Mouse (Mus musculus): ENCODE results near the gene Ccdc184. TPM values are rescaled to one million over a fixed set of nuclear protein-coding genes. Genes with fewer than 3 reads are reported as not detected.

The Ccdc184 gene
- polyA plus RNA-seq (2015; fragmentation: Nextera tagmentation; extraction: Ambion mirVana) = 0.20 and 0.40 TPM in 2 replicates

GRCm38 (mm10) chr15:98166963-98167644 lies at the start of gene Ccdc184:
Ccdc184 (plus strand) TSS chr15:98167158.
- Histone ChIP-seq H3K4me3 (peak within 1 kb of the TSS; percentile 44), H3K27ac (no peak within 1 kb of the TSS)

DNA sequence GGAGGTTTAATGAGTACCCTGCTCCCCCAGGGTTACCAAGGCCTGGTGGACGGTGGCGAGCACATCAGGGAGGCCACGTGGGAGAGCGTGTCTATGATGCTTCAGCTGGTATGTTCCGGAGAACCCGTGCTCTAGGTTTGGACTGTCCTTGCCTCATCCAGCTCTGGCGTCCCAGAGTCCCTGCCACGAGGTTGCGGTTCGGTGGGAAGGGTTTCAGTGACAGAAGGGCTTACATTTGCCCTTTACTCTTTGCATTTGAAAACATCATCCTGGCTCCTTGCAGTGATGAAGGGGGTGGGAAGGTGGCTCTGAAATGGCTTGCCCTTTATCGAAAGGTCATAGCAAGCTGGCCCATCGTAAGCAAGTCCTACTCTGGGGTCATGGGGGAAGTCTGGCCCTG lies 47.6 kb upstream of the Ccdc184 start:
- Histone ChIP-seq H3K4me1 (no peaks in the 10 kb centered on the region), H3K27ac (no peak overlapping the region), H3K27me3 (no peaks in the 10 kb centered on the region), H3K4me2 (no peak overlapping the region), H3K9ac (no peak overlapping the region), H3K9me3 (no peaks in the 10 kb centered on the region), H3K36me3 (peaks cover 90% of the 10 kb centered on the region), H3K4me3 (no peak overlapping the region)
- 83% methylated on average over 12 of the region's 12 CpGs for WGBS
- no peak for ATAC-seq (ENCODE audit: insufficient number of reproducible peaks, low FRiP score, low TSS enrichment, low read depth)

More at GRCm38 (mm10) chr15:98166963-98167644, at the start of gene Ccdc184:
- H3K9me3 ChIP-seq = no peaks in the 10 kb centered on the region
- peaks cover 14% of the 10 kb centered on the region for H3K4me1 ChIP-seq
- H3K9ac ChIP-seq = 0 out of 2 replicates have a peak within 1 kb of the TSS, but pooled peaks have one; percentile 4
- no peak for ATAC-seq (ENCODE audit: insufficient number of reproducible peaks, low FRiP score, low TSS enrichment, low read depth)
- peak within 1 kb of the TSS; percentile 81 for H3K4me2 ChIP-seq
- H3K36me3 ChIP-seq = no peaks in the 10 kb centered on the region
- peaks cover 65% of the 10 kb centered on the region for H3K27me3 ChIP-seq
- WGBS = 2% methylated on average over 17 of the region's 18 CpGs

DNA sequence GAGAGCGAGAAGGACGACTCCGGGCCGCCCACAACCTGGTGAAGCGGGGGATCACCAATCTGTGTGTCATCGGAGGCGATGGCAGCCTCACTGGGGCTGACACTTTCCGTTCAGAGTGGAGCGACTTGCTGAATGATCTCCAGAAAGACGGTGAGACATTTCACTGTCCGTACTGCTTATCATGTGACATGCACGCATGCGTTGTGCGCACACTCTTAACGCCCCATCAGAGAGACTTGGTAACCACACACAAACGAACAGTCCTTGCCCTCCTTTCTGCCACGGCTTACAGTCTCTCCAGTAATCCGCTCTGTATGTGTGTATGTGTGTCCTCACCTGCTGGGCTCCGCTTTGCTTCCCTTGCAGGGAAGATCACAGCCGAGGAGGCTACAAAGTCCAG lies 46.1 kb upstream of the Ccdc184 start:
- H3K4me2 ChIP-seq = no peak overlapping the region
- H3K36me3 ChIP-seq = peaks cover 93% of the 10 kb centered on the region
- H3K9me3 ChIP-seq = no peaks in the 10 kb centered on the region
- H3K4me1 ChIP-seq = no peaks in the 10 kb centered on the region
- H3K27me3 ChIP-seq = no peaks in the 10 kb centered on the region
- no peak for ATAC-seq (ENCODE audit: insufficient number of reproducible peaks, low FRiP score, low TSS enrichment, low read depth)
- WGBS = 91% methylated on average over 20 of the region's 20 CpGs
- no peak overlapping the region for H3K27ac ChIP-seq
- no peak overlapping the region for H3K9ac ChIP-seq
- no peak overlapping the region for H3K4me3 ChIP-seq

DNA sequence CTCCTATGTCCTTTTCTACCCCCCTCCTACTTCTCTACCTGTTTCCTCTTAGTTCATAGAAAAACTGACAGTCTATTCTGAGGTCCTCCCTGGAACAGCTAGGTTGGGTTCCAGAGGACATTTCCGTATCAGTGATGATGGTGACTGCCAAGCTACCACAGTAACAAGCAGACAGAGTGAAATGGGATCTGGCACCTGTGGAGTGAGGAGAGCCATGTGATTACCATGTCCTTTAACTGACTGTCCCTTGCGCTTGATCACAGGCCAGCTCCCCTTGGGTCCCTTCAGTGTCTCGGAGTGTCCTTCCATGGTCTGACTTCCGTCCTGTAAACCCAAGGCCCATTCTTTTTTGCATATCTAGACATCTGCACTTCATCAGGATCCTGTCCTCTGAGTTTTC lies 36.0 kb upstream of the Ccdc184 start:
- Histone ChIP-seq H3K9me3 (no peaks in the 10 kb centered on the region), H3K4me1 (no peaks in the 10 kb centered on the region), H3K9ac (no peak overlapping the region), H3K4me3 (no peak overlapping the region), H3K36me3 (peaks cover 95% of the 10 kb centered on the region), H3K27me3 (no peaks in the 10 kb centered on the region), H3K4me2 (no peak overlapping the region), H3K27ac (no peak overlapping the region)
- WGBS = 87% methylated on average over 4 of the region's 4 CpGs
- ATAC-seq (ENCODE audit: insufficient number of reproducible peaks, low FRiP score, low TSS enrichment, low read depth) = no peak

GRCm38 (mm10) chr15:98131451-98131850 lies 35.5 kb upstream of the Ccdc184 start:
- no peak overlapping the region for H3K4me3 ChIP-seq
- no peak overlapping the region for H3K27ac ChIP-seq
- H3K9me3 ChIP-seq = no peaks in the 10 kb centered on the region
- H3K36me3 ChIP-seq = peaks cover 95% of the 10 kb centered on the region
- H3K9ac ChIP-seq = no peak overlapping the region
- no peaks in the 10 kb centered on the region for H3K27me3 ChIP-seq
- no peaks in the 10 kb centered on the region for H3K4me1 ChIP-seq
- H3K4me2 ChIP-seq = no peak overlapping the region
- WGBS = 89% methylated on average over 7 of the region's 7 CpGs
- no peak for ATAC-seq (ENCODE audit: insufficient number of reproducible peaks, low FRiP score, low TSS enrichment, low read depth)

DNA sequence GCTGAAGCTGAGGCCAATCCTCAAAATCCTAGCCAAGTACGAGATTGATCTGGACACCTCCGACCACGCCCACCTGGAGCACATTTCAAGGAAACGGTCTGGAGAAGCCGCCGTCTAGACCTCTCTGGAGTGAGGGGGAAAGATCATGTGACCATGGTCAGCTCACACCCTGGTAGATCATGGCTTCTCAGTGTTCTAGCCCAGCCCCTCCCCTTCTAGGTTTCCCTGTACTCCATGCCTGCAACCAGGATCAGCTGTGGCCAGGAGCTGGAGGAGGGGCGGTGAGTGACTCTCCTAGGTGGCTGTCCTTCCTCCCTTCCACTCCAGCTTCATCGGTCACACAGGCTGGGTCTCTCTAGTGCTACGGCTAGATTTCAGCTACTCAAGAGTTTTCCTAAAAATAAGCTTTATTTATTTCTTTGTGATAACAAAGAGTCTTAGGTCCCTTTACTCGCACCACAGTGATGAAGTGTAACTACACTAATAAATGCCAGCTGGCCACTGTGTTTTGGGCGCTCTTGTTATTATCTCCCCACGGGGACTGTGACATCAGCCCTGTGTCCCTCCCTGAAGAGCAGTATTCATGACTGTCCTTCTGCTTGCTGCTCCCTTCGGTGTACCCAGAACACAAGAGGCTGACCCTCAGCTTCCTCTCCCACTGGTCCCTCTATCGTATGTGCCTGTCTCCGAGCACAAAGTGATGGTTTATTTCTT lies 34.9 kb upstream of the Ccdc184 start:
- Histone ChIP-seq H3K4me1 (no peaks in the 10 kb centered on the region), H3K4me2 (no peak overlapping the region), H3K9ac (no peak overlapping the region), H3K27me3 (no peaks in the 10 kb centered on the region), H3K36me3 (peaks cover 95% of the 10 kb centered on the region), H3K9me3 (no peaks in the 10 kb centered on the region), H3K4me3 (no peak overlapping the region), H3K27ac (no peak overlapping the region)
- WGBS = 80% methylated on average over 15 of the region's 15 CpGs
- ATAC-seq (ENCODE audit: insufficient number of reproducible peaks, low FRiP score, low TSS enrichment, low read depth) = no peak

- Histone ChIP-seq H3K4me3 (no peak overlapping the region), H3K4me1 (no peaks in the 10 kb centered on the region), H3K27me3 (no peaks in the 10 kb centered on the region), H3K36me3 (peaks cover 92% of the 10 kb centered on the region), H3K9me3 (no peaks in the 10 kb centered on the region), H3K27ac (no peak overlapping the region), H3K9ac (no peak overlapping the region), H3K4me2 (no peak overlapping the region)
- ATAC-seq (ENCODE audit: insufficient number of reproducible peaks, low FRiP score, low TSS enrichment, low read depth) = no peak
- 89% methylated on average over 3 of the region's 3 CpGs for WGBS
These were observed 33.5 kb upstream of the Ccdc184 start for GRCm38 (mm10) chr15:98133471-98133870.

- Histone ChIP-seq H3K36me3 (peaks cover 92% of the 10 kb centered on the region), H3K9ac (no peak overlapping the region), H3K4me3 (no peak overlapping the region), H3K27ac (no peak overlapping the region), H3K9me3 (no peaks in the 10 kb centered on the region), H3K4me1 (no peaks in the 10 kb centered on the region), H3K4me2 (no peak overlapping the region), H3K27me3 (no peaks in the 10 kb centered on the region)
- no peak for ATAC-seq (ENCODE audit: insufficient number of reproducible peaks, low FRiP score, low TSS enrichment, low read depth)
- 94% methylated on average over 4 of the region's 4 CpGs for WGBS
These were observed 32.9 kb upstream of the Ccdc184 start for GRCm38 (mm10) chr15:98134034-98134433.

GRCm38 (mm10) chr15:98134666-98135065 lies 32.3 kb upstream of the Ccdc184 start:
- 88% methylated on average over 3 of the region's 3 CpGs for WGBS

DNA sequence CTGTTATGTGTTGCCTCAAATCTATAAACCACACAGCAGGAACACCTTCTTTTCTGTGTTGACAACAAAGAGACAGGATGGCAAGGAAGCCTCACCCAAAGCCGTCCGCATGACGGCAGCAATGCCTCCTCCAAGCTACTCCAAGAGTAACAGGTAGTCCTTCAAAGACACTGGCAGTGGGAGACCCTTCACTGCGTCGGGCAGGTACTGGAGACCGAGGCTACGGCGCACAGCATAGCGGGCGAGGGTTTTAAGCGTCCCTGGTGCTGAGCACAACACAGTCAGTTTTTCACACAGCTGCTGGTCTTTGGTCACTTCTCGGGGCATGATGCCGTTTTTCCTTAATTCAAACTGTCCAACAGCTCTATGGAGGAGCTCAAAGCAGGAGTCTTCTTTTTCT lies 31.3 kb upstream of the Ccdc184 start:
- H3K4me2 ChIP-seq = no peak overlapping the region
- no peak overlapping the region for H3K9ac ChIP-seq
- no peak overlapping the region for H3K27ac ChIP-seq
- no peak for ATAC-seq (ENCODE audit: insufficient number of reproducible peaks, low FRiP score, low TSS enrichment, low read depth)
- H3K36me3 ChIP-seq = peaks cover 93% of the 10 kb centered on the region
- WGBS = 92% methylated on average over 13 of the region's 13 CpGs
- no peaks in the 10 kb centered on the region for H3K27me3 ChIP-seq
- H3K9me3 ChIP-seq = no peaks in the 10 kb centered on the region
- H3K4me1 ChIP-seq = no peaks in the 10 kb centered on the region
- H3K4me3 ChIP-seq = no peak overlapping the region

More at GRCm38 (mm10) chr15:98134666-98135065, 32.3 kb upstream of the Ccdc184 start:
- H3K9me3 ChIP-seq = no peaks in the 10 kb centered on the region
- no peak overlapping the region for H3K27ac ChIP-seq
- H3K9ac ChIP-seq = no peak overlapping the region
- H3K36me3 ChIP-seq = peaks cover 94% of the 10 kb centered on the region
- no peak overlapping the region for H3K4me2 ChIP-seq
- H3K27me3 ChIP-seq = no peaks in the 10 kb centered on the region
- no peak for ATAC-seq (ENCODE audit: insufficient number of reproducible peaks, low FRiP score, low TSS enrichment, low read depth)
- no peak overlapping the region for H3K4me3 ChIP-seq
- no peaks in the 10 kb centered on the region for H3K4me1 ChIP-seq

DNA sequence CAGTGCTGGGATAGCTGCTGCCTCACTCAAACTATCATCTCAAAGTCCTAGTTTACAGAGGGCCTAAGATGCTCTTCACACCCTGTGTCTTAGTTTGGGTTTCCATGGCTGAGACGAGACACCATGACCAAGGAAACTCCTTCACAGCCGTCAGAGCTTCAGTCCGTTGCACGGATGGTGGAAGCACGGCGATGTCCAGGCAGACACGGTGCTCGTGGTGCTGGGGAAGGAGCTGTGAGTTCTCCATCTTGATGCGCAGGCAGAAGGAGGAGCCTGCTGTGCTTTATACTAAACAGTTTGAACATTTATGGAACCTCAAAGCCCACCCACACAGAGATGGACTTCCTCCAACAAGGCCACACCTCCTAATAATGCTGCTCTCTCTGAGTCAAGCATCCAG lies 30.1 kb upstream of the Ccdc184 start:
- Histone ChIP-seq H3K4me3 (no peak overlapping the region), H3K27me3 (no peaks in the 10 kb centered on the region), H3K4me2 (no peak overlapping the region), H3K27ac (no peak overlapping the region), H3K9me3 (no peaks in the 10 kb centered on the region), H3K9ac (no peak overlapping the region), H3K36me3 (peaks cover 90% of the 10 kb centered on the region), H3K4me1 (no peaks in the 10 kb centered on the region)
- ATAC-seq (ENCODE audit: insufficient number of reproducible peaks, low FRiP score, low TSS enrichment, low read depth) = no peak
- WGBS = 89% methylated on average over 9 of the region's 9 CpGs

DNA sequence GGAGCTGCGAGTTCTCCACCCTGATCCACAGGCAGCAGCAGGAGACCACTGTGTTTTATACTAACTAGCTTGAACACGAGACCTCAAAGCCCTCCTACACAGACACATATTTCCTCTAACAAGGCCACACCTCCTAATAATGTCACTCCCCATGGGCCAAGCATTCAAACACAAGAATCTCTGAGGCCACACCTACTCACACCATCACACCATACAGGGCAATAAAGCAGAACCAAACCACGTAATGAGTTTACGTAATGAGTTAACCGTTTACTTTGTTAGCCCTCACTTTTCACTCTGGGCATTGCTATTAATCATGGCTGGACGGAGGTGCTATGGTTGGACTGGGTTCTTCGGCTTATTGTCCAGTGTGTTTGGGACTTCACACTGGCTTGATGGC lies 27.2 kb upstream of the Ccdc184 start:
- WGBS = 58% methylated on average over 7 of the region's 7 CpGs
- Histone ChIP-seq H3K36me3 (peaks cover 71% of the 10 kb centered on the region), H3K9me3 (no peaks in the 10 kb centered on the region), H3K27ac (no peak overlapping the region), H3K4me3 (no peak overlapping the region), H3K4me2 (no peak overlapping the region), H3K27me3 (no peaks in the 10 kb centered on the region), H3K9ac (no peak overlapping the region), H3K4me1 (peaks cover 7% of the 10 kb centered on the region)
- no peak for ATAC-seq (ENCODE audit: insufficient number of reproducible peaks, low FRiP score, low TSS enrichment, low read depth)
